Comparison of ENCODE assay signal across 8 mouse cellular contexts in genomic region chr5:36711863-36712262, GRCm38 (mm10). TPM values are rescaled to one million over a fixed set of nuclear protein-coding genes. Genes with fewer than 3 reads are reported as not detected.
DNase-seq lines count a peak whose midpoint lies in the region; ATAC-seq and TF ChIP-seq lines count a peak whose summit lies in the region.
"Had no signal": no experiment of that assay in that cellular context is flagged by ENCODE, and none has a peak within 500 bp of the region (broad histone marks: within the 10 kb centered on the region; RNA-seq: fewer than 3 reads in every experiment).

No protein-coding gene starts in this region.

- H3K36me3 ChIP-seq in kidney, adult 2 months (ENCODE audit: control insufficient read depth, insufficient read depth, low read length): no peaks in the 10 kb centered on the region
- H3K36me3 ChIP-seq in intestine, embryonic 14.5 days (ENCODE audit: control insufficient read depth, insufficient read depth, low read length): no peaks in the 10 kb centered on the region

- no peaks in the 10 kb centered on the region for H3K27me3 ChIP-seq in kidney, adult 2 months (replicated peaks; ENCODE audit: control insufficient read depth, insufficient read depth, low read length)
- H3K27me3 ChIP-seq in intestine, embryonic 14.5 days (replicated peaks; ENCODE audit: control insufficient read depth, insufficient read depth, low read length): no peaks in the 10 kb centered on the region
- H3K27me3 ChIP-seq: Patski had no signal

- no peak for TF ChIP-seq POLR2A in kidney, adult 2 months (IDR thresholded peaks at IDR 0.05; ENCODE audit: low read depth, low read length)

- no peak for ATAC-seq in intestine, embryonic 14.5 days (replicated peaks; ENCODE audit: low FRiP score, low TSS enrichment, low read depth)

- H3K4me1 ChIP-seq in kidney, adult 2 months (ENCODE audit: control insufficient read depth, insufficient read depth, low read length): peaks cover 20% of the 10 kb centered on the region; the same call in 1 of the 2 replicates
- peaks cover 19% of the 10 kb centered on the region for H3K4me1 ChIP-seq in brown adipose tissue, adult 24 weeks (ENCODE audit: control insufficient read depth, insufficient read depth, insufficient read length, low read length)
- peaks cover 11% of the 10 kb centered on the region for H3K4me1 ChIP-seq in intestine, embryonic 14.5 days (replicated peaks; ENCODE audit: control insufficient read depth, insufficient read depth, low read length)

- DNase-seq in kidney, adult 2 months: peak; percentile 70
- no peak for DNase-seq in kidney, postnatal 36 days
- DNase-seq in intestine, embryonic 14.5 days (ENCODE audit: low spot score): no peak
- DNase-seq in skeletal muscle tissue, adult 2 months (ENCODE audit: low read depth, low spot score): peak; percentile 45
- DNase-seq in c-Kit-positive CD71-positive TER-119-positive erythroid progenitor cells, embryonic 14.5 days (ENCODE audit: low spot score): no peak
- no peak for DNase-seq in kidney, adult 18-20 months

- no peaks in the 10 kb centered on the region for H3K9me3 ChIP-seq in intestine, embryonic 14.5 days (ENCODE audit: control insufficient read depth, low read length)

- H3K4me2 ChIP-seq in intestine, embryonic 14.5 days (ENCODE audit: low read length): no peak overlapping the region

- peak overlapping the region; percentile 72; the same call in 1 of the 2 replicates for H3K27ac ChIP-seq in kidney, adult 2 months (ENCODE audit: insufficient read depth, low read depth, low read length)
- peak overlapping the region; percentile 93 for H3K27ac ChIP-seq in brown adipose tissue, adult 24 weeks (replicated peaks; ENCODE audit: low read depth, low read length)
- H3K27ac ChIP-seq in intestine, embryonic 14.5 days (ENCODE audit: low read depth): peak overlapping the region; percentile 58; the same call in 1 of the 2 replicates

- no peak for TF ChIP-seq CTCF in kidney, adult 2 months (conservative IDR thresholded peaks at IDR 0.05; ENCODE audit: insufficient read depth, insufficient read length, low read depth, low read length)

- no peak overlapping the region for H3K4me3 ChIP-seq in kidney, adult 2 months (ENCODE audit: insufficient read depth, low read depth, low read length)
- H3K4me3 ChIP-seq in brown adipose tissue, adult 24 weeks (ENCODE audit: insufficient read depth, low read depth, low read length): no peak overlapping the region
- no peak overlapping the region for H3K4me3 ChIP-seq in intestine, embryonic 14.5 days (ENCODE audit: low read depth, low read length)

- 59% methylated on average over 5 of the region's 5 CpGs for WGBS in kidney, adult 2 months
- WGBS in intestine, embryonic 14.5 days: 54% methylated on average over 5 of the region's 5 CpGs

- H3K9ac ChIP-seq in intestine, embryonic 14.5 days (ENCODE audit: low read length): no peak overlapping the region

RNA-seq across cellular contexts. Expression of gene D5Ertd579e, which starts 16.0 kb away (rescaled TPM):
- 22.1 and 23.1 TPM in 2 replicates for polyA plus RNA-seq in kidney, adult 2 months (2012; rRNA removed)
- 62.7 and 65.5 TPM in 2 replicates for polyA plus RNA-seq in brown adipose tissue, adult 24 weeks (2012; ENCODE audit: insufficient read depth, insufficient read length, missing spikeins)
- 25.8 and 28.3 TPM in 2 replicates for polyA plus RNA-seq in intestine, embryonic 14.5 days (2014; fragmentation: Nextera tagmentation; extraction: Ambion mirVana)

RNA-seq across cellular contexts. Expression of gene Bloc1s4, which starts 36.6 kb away (rescaled TPM):
- 15.8 and 21.1 TPM in 2 replicates for polyA plus RNA-seq in kidney, adult 2 months (2012; rRNA removed)
- 12.0 and 17.0 TPM in 2 replicates for polyA plus RNA-seq in brown adipose tissue, adult 24 weeks (2012; ENCODE audit: insufficient read depth, insufficient read length, missing spikeins)
- 20.9 and 22.8 TPM in 2 replicates for polyA plus RNA-seq in intestine, embryonic 14.5 days (2014; fragmentation: Nextera tagmentation; extraction: Ambion mirVana)

Comparison
In these comparisons a context has a peak if more than half of its experiments do, and no peak if none do; other contexts are left out.
1. DNase-seq: peak in kidney, adult 2 months (single experiment) and skeletal muscle tissue, adult 2 months (single experiment); none in kidney, postnatal 36 days (0 of 2), intestine, embryonic 14.5 days (single experiment), c-Kit-positive CD71-positive TER-119-positive erythroid progenitor cells, embryonic 14.5 days (single experiment) and kidney, adult 18-20 months (single experiment).
2. Peak in every context shown above with its lines, with median percentiles within 50 percentile points of each other: H3K27ac ChIP-seq.